ENCODE assay signal across 27 mouse cellular contexts in genomic region chr17:39017184-39017583, GRCm38 (mm10). TPM values are rescaled to one million over a fixed set of nuclear protein-coding genes. Genes with fewer than 3 reads are reported as not detected.
DNase-seq lines count a peak whose midpoint lies in the region; ATAC-seq and TF ChIP-seq lines count a peak whose summit lies in the region.
"Had no signal": no experiment of that assay in that cellular context is flagged by ENCODE, and none has a peak within 500 bp of the region (broad histone marks: within the 10 kb centered on the region; RNA-seq: fewer than 3 reads in every experiment).

No protein-coding gene starts in this region.

- TF ChIP-seq POLR2A in cerebellum, adult 2 months (IDR thresholded peaks at IDR 0.05; ENCODE audit: borderline replicate concordance, insufficient read depth, low read length) = no peak

- H3K4me3 ChIP-seq in midbrain, embryonic 11.5 days (ENCODE audit: low read depth, low read length) = no peak overlapping the region
- no peak overlapping the region for H3K4me3 ChIP-seq in midbrain, embryonic 10.5 days
- no peak overlapping the region for H3K4me3 ChIP-seq in forebrain, embryonic 15.5 days
- H3K4me3 ChIP-seq in midbrain, embryonic 14.5 days (replicated peaks; ENCODE audit: low read depth, low read length) = no peak overlapping the region
- H3K4me3 ChIP-seq in cerebellum, adult 2 months (replicated peaks; ENCODE audit: insufficient read depth, low read depth, low read length) = no peak overlapping the region
- H3K4me3 ChIP-seq: embryonic facial prominence, embryonic 13.5 days; heart, embryonic 10.5 days; hindbrain, embryonic 12.5 days; left cerebral cortex, adult 2 months; limb, embryonic 13.5 days; lung, embryonic 15.5 days; stomach, embryonic 15.5 days had no signal

- peak; percentile 82 for ATAC-seq in midbrain, embryonic 11.5 days (ENCODE audit: low FRiP score)
- 0 out of 2 replicates have a peak, but pooled peaks have one; percentile 19 for ATAC-seq in forebrain, embryonic 15.5 days (replicated peaks)
- peak; percentile 27; the same call in 1 of the 2 replicates for ATAC-seq in midbrain, embryonic 14.5 days (ENCODE audit: low FRiP score, low TSS enrichment)
- ATAC-seq: intestine, embryonic 16.5 days had no signal

- H3K27ac ChIP-seq in midbrain, embryonic 11.5 days (ENCODE audit: low read depth, low read length) = no peak overlapping the region
- H3K27ac ChIP-seq in midbrain, embryonic 10.5 days (replicated peaks) = no peak overlapping the region
- no peak overlapping the region for H3K27ac ChIP-seq in forebrain, embryonic 15.5 days (replicated peaks)
- no peak overlapping the region for H3K27ac ChIP-seq in midbrain, embryonic 14.5 days (replicated peaks; ENCODE audit: low read depth, low read length)
- H3K27ac ChIP-seq in cerebellum, adult 2 months (ENCODE audit: insufficient read depth, low read length) = no peak overlapping the region
- H3K27ac ChIP-seq: embryonic facial prominence, embryonic 13.5 days; heart, embryonic 10.5 days; hindbrain, embryonic 12.5 days; left cerebral cortex, adult 2 months; limb, embryonic 13.5 days; lung, embryonic 15.5 days; stomach, embryonic 15.5 days had no signal

- no peak overlapping the region for H3K9ac ChIP-seq in midbrain, embryonic 11.5 days (ENCODE audit: low read length)
- no peak overlapping the region for H3K9ac ChIP-seq in forebrain, embryonic 15.5 days (replicated peaks)
- H3K9ac ChIP-seq in midbrain, embryonic 14.5 days (replicated peaks; ENCODE audit: low read length) = no peak overlapping the region
- H3K9ac ChIP-seq: embryonic facial prominence, embryonic 13.5 days; hindbrain, embryonic 12.5 days; limb, embryonic 13.5 days; lung, embryonic 15.5 days; stomach, embryonic 15.5 days had no signal

- H3K4me1 ChIP-seq in midbrain, embryonic 11.5 days (ENCODE audit: control insufficient read depth, insufficient read depth, low read length) = no peaks in the 10 kb centered on the region
- H3K4me1 ChIP-seq in midbrain, embryonic 10.5 days = 0 out of 2 replicates have a peak, but pooled peaks cover 6% of the 10 kb centered on the region
- H3K4me1 ChIP-seq in forebrain, embryonic 15.5 days = no peaks in the 10 kb centered on the region
- H3K4me1 ChIP-seq in midbrain, embryonic 14.5 days (ENCODE audit: control insufficient read depth, insufficient read depth, low read length) = no peaks in the 10 kb centered on the region
- H3K4me1 ChIP-seq in cerebellum, adult 2 months (ENCODE audit: control insufficient read depth, insufficient read depth, low read length) = no peaks in the 10 kb centered on the region
- H3K4me1 ChIP-seq: embryonic facial prominence, embryonic 13.5 days; heart, embryonic 10.5 days; hindbrain, embryonic 12.5 days; limb, embryonic 13.5 days; lung, embryonic 15.5 days; stomach, embryonic 15.5 days had no signal

- no peaks in the 10 kb centered on the region for H3K27me3 ChIP-seq in midbrain, embryonic 11.5 days (ENCODE audit: control insufficient read depth, insufficient read depth, low read length)
- H3K27me3 ChIP-seq in midbrain, embryonic 10.5 days (ENCODE audit: low read depth, poor library complexity, severe bottlenecking) = no peaks in the 10 kb centered on the region
- no peaks in the 10 kb centered on the region for H3K27me3 ChIP-seq in forebrain, embryonic 15.5 days
- no peaks in the 10 kb centered on the region for H3K27me3 ChIP-seq in midbrain, embryonic 14.5 days (ENCODE audit: control insufficient read depth, insufficient read depth, low read length)
- no peaks in the 10 kb centered on the region for H3K27me3 ChIP-seq in cerebellum, adult 2 months (ENCODE audit: control insufficient read depth, insufficient read depth, low read length)
- H3K27me3 ChIP-seq: embryonic facial prominence, embryonic 13.5 days; hindbrain, embryonic 12.5 days; limb, embryonic 13.5 days; lung, embryonic 15.5 days; stomach, embryonic 15.5 days had no signal

- peak overlapping the region; percentile 22 for H3K4me2 ChIP-seq in midbrain, embryonic 11.5 days
- no peak overlapping the region for H3K4me2 ChIP-seq in forebrain, embryonic 15.5 days (replicated peaks)
- peak overlapping the region; percentile 3; the same call in 1 of the 2 replicates for H3K4me2 ChIP-seq in midbrain, embryonic 14.5 days (ENCODE audit: low read length)
- H3K4me2 ChIP-seq: embryonic facial prominence, embryonic 13.5 days; hindbrain, embryonic 12.5 days; limb, embryonic 13.5 days; liver, embryonic 11.5 days; lung, embryonic 15.5 days; stomach, embryonic 15.5 days had no signal

- peak; percentile 84 for DNase-seq in midbrain, embryonic 11.5 days (ENCODE audit: low spot score, missing footprints)
- no peak for DNase-seq in midbrain, embryonic 10.5 days (ENCODE audit: low spot score)
- peak; percentile 32 for DNase-seq in midbrain, embryonic 14.5 days
- no peak for DNase-seq in cerebellum, adult 2 months
- no peak for DNase-seq in cerebellum, postnatal 4 days (ENCODE audit: low spot score in 2 of 2)
- DNase-seq: adrenal gland, postnatal 25 days; B cell, adult 2 months; cerebellum, adult 18-20 months; cerebellum, postnatal 14 days; gastrocnemius, postnatal 14 days; heart, postnatal 36 days; kidney, adult 9 months; kidney, postnatal 14 days; right cerebral cortex, postnatal 25 days had no signal

- no peaks in the 10 kb centered on the region for H3K9me3 ChIP-seq in midbrain, embryonic 11.5 days (ENCODE audit: control insufficient read depth, low read length)
- H3K9me3 ChIP-seq in midbrain, embryonic 10.5 days (replicated peaks) = 0 out of 2 replicates have a peak, but pooled peaks cover 6% of the 10 kb centered on the region
- peaks cover 7% of the 10 kb centered on the region; the same call in 1 of the 2 replicates for H3K9me3 ChIP-seq in forebrain, embryonic 15.5 days
- H3K9me3 ChIP-seq in midbrain, embryonic 14.5 days (ENCODE audit: control insufficient read depth, low read length) = peaks cover 7% of the 10 kb centered on the region; the same call in 1 of the 2 replicates
- H3K9me3 ChIP-seq: heart, embryonic 10.5 days; lung, embryonic 15.5 days; stomach, embryonic 15.5 days had no signal

- no peak for TF ChIP-seq CTCF in cerebellum, adult 2 months (IDR thresholded peaks at IDR 0.05; ENCODE audit: borderline replicate concordance, insufficient read depth, low read depth, low read length)

- WGBS in midbrain, embryonic 11.5 days = 30% methylated on average over 14 of the region's 14 CpGs
- WGBS in midbrain, embryonic 10.5 days = 44% methylated on average over 14 of the region's 14 CpGs
- 38% methylated on average over 14 of the region's 14 CpGs for WGBS in forebrain, embryonic 15.5 days
- 38% methylated on average over 14 of the region's 14 CpGs for whole genome bisulfite sequencing in midbrain, embryonic 14.5 days
- 60% methylated on average over 14 of the region's 14 CpGs for WGBS in cerebellum, adult 2 months

- no peaks in the 10 kb centered on the region for H3K36me3 ChIP-seq in midbrain, embryonic 11.5 days (ENCODE audit: control insufficient read depth, insufficient read depth, low read length)
- no peaks in the 10 kb centered on the region for H3K36me3 ChIP-seq in midbrain, embryonic 10.5 days
- no peaks in the 10 kb centered on the region for H3K36me3 ChIP-seq in forebrain, embryonic 15.5 days
- no peaks in the 10 kb centered on the region for H3K36me3 ChIP-seq in midbrain, embryonic 14.5 days (ENCODE audit: control insufficient read depth, insufficient read depth, low read length)
- H3K36me3 ChIP-seq: embryonic facial prominence, embryonic 13.5 days; heart, embryonic 10.5 days; hindbrain, embryonic 12.5 days; limb, embryonic 13.5 days; lung, embryonic 15.5 days; stomach, embryonic 15.5 days had no signal

RNA-seq across cellular contexts. Expression of gene Esp24, which starts 19.3 kb away (rescaled TPM):
- not detected in 2 replicates for polyA plus RNA-seq in midbrain, embryonic 11.5 days (2014; fragmentation: Nextera tagmentation; extraction: Ambion mirVana)
- not detected in 2 replicates for polyA plus RNA-seq in midbrain, embryonic 10.5 days (2016; fragmentation: Nextera tagmentation; extraction: Ambion mirVana)
- polyA plus RNA-seq in forebrain, embryonic 15.5 days (2015; fragmentation: Nextera tagmentation; extraction: Ambion mirVana) = not detected in 2 replicates
- polyA plus RNA-seq in midbrain, embryonic 14.5 days (2014; fragmentation: Nextera tagmentation; extraction: Ambion mirVana) = not detected in 2 replicates
- polyA plus RNA-seq in cerebellum, adult 2 months (2012; rRNA removed) = not detected in 2 replicates
- polyA plus RNA-seq: embryonic facial prominence, embryonic 13.5 days; heart, embryonic 10.5 days; heart, embryonic 16.5 days; hindbrain, embryonic 12.5 days; intestine, embryonic 16.5 days; limb, embryonic 13.5 days; liver, embryonic 11.5 days; liver, embryonic 16.5 days; lung, embryonic 15.5 days; neural tube, embryonic 14.5 days; stomach, embryonic 15.5 days had no signal

RNA-seq across cellular contexts. Expression of gene Gm21903, which starts 26.0 kb away (rescaled TPM):
- not detected in 2 replicates for polyA plus RNA-seq in midbrain, embryonic 11.5 days (2014; fragmentation: Nextera tagmentation; extraction: Ambion mirVana)
- polyA plus RNA-seq in midbrain, embryonic 10.5 days (2016; fragmentation: Nextera tagmentation; extraction: Ambion mirVana) = not detected in 2 replicates
- not detected in 2 replicates for polyA plus RNA-seq in forebrain, embryonic 15.5 days (2015; fragmentation: Nextera tagmentation; extraction: Ambion mirVana)
- polyA plus RNA-seq in midbrain, embryonic 14.5 days (2014; fragmentation: Nextera tagmentation; extraction: Ambion mirVana) = not detected in 2 replicates
- not detected in 2 replicates for polyA plus RNA-seq in cerebellum, adult 2 months (2012; rRNA removed)
- polyA plus RNA-seq: embryonic facial prominence, embryonic 13.5 days; heart, embryonic 10.5 days; heart, embryonic 16.5 days; hindbrain, embryonic 12.5 days; intestine, embryonic 16.5 days; limb, embryonic 13.5 days; liver, embryonic 11.5 days; liver, embryonic 16.5 days; lung, embryonic 15.5 days; neural tube, embryonic 14.5 days; stomach, embryonic 15.5 days had no signal

RNA-seq across cellular contexts. Expression of gene Esp23, which starts 59.7 kb away (rescaled TPM):
- polyA plus RNA-seq in midbrain, embryonic 11.5 days (2014; fragmentation: Nextera tagmentation; extraction: Ambion mirVana) = not detected in 2 replicates
- polyA plus RNA-seq in midbrain, embryonic 10.5 days (2016; fragmentation: Nextera tagmentation; extraction: Ambion mirVana) = not detected in 2 replicates
- polyA plus RNA-seq in forebrain, embryonic 15.5 days (2015; fragmentation: Nextera tagmentation; extraction: Ambion mirVana) = not detected in 2 replicates
- polyA plus RNA-seq in midbrain, embryonic 14.5 days (2014; fragmentation: Nextera tagmentation; extraction: Ambion mirVana) = not detected in 2 replicates
- polyA plus RNA-seq in cerebellum, adult 2 months (2012; rRNA removed) = not detected in 2 replicates
- polyA plus RNA-seq: embryonic facial prominence, embryonic 13.5 days; heart, embryonic 10.5 days; heart, embryonic 16.5 days; hindbrain, embryonic 12.5 days; intestine, embryonic 16.5 days; limb, embryonic 13.5 days; liver, embryonic 11.5 days; liver, embryonic 16.5 days; lung, embryonic 15.5 days; neural tube, embryonic 14.5 days; stomach, embryonic 15.5 days had no signal

Comparison
In these comparisons a context has a peak if more than half of its experiments do, and no peak if none do; other contexts are left out.
1. DNase-seq: peak in midbrain, embryonic 11.5 days (single experiment) and midbrain, embryonic 14.5 days (single experiment); none in midbrain, embryonic 10.5 days (single experiment), cerebellum, adult 2 months (0 of 2) and cerebellum, postnatal 4 days (0 of 2).
2. ATAC-seq: peak in every context shown above with its lines; median percentile 82 in midbrain, embryonic 11.5 days; 27 in midbrain, embryonic 14.5 days; 19 in forebrain, embryonic 15.5 days.